Mouse (Mus musculus): ENCODE measurements at regions not wholly inside any gene's neighbourhood (a gene's known extent, or its start where the extent isn't known, plus 50 kb on each side); places are given as distances from the start of the nearest gene placed in this dataset.
"Not testable (repeated sequence)": the region's sequence is repeated elsewhere in the genome, so short reads cannot be mapped to it uniquely, and the experiment has no call there.

DNA sequence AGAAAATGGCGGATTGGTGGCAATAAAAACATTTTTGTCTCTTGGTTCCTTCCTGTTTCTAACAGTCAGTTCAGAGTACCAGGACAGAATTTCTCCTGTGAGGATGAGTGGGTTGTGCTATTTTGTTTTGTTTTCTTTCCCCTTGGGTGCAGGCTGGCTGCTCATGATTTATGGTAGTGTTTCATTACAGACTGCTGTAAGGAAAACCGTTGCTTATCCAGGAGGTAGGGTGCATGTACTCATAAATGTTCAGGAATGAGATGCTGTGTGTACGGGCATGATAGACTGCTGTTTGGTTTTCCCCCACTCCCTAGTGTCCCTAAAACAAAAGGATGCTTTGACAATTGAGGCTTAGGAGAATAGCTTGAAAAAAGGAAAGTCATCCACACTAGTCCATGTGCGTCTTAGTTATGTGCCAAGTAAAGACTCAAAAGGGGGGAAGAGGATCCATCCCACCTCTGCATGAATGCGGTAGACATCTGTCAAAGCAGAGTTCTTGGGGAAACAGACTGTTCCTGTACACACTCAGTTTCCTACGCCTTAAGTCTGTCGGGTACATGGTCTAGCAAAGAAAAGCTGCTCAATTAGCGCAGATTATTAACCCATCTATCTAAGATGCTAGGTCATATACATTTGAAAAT is 158.9 kb upstream of the Arid1b start:
- 71% methylated on average over 8 of the region's 8 CpGs for WGBS
- no peak for DNase-seq (ENCODE audit: low read depth, low spot score)

DNA sequence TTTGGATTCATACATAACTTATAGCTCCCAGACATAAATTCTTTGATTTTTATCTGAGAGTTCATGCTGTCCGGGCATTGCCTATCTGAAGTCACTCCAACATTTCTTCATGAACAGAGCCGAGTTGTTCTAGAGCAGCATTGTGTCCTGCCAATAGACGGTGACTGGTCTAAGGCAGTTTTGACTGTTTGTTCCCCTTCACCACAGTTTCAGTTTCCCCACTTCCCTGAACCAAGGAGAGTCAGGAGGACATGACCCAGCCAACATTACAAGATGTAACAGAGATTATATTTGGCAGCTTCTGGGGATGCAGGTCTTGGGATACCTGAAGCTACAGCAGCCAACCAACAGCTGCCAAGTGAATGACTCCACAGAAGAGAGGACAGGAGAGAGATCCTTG is 154.0 kb upstream of the Arid1b start:
- WGBS = 85% methylated on average over 3 of the region's 3 CpGs
- DNase-seq (ENCODE audit: low read depth, low spot score) = no peak

DNA sequence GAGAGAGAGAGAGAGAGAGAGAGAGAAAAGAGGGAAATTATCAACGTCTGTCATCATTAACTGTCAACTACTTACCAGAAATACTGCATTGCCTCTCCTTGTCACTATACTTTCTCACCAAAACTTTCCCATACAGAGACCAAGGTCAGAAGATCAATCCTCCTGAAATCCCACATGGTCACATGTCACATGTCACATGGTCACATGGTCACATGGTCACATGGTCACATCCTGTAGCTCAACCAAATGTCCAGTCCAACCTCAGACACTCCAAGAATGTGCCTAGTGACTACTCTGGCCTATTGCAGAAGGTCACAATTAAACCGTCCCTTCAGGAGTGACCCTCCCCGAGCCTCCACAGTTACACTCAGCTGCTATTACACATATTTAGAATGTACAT is 135.8 kb upstream of the Arid1b start:
- no peak for DNase-seq (ENCODE audit: low read depth, low spot score)
- WGBS = 89% methylated on average over 3 of the region's 3 CpGs

DNA sequence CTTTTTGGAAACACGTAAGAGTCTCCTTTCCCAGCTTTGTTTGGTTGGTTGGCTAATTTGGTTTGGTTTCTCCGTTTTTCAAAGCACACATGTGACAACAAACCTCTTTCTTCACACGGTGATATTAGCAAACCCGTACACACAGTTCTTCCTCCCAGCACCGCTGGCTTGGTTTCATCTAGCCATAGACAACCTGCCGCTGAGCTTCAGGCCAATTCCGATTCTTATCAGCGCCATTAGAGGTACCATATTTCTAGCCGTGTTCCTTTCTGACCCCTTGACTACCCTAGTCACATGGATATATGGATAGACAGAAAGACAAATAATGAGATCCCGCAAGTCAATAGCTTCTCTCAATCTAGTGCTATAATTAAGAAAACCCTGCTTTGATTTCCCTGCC is 129.2 kb upstream of the Arid1b start:
- no peak for DNase-seq (ENCODE audit: low read depth, low spot score)
- WGBS = 81% methylated on average over 10 of the region's 10 CpGs

DNA sequence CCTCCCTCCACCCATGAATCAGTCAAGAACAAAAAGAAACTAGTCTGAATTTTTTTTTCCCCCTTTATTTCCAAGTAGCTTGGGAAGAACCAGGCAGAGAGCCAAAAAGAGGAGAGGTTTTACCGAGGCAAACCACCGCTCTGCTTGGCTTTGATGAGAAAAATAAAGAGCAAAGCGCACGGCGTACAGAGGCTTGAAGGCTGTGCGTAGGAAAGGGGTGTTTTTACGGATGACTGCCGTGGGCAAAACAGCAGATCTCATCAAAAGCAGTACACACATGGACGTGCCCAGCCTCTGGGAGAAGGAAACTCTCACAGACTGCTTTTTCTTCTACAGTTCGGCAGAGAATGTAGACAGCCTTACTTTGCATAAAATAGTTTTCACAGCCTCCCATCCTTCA is 128.5 kb upstream of the Arid1b start:
- DNase-seq (ENCODE audit: low read depth, low spot score) = no peak
- 43% methylated on average over 10 of the region's 10 CpGs for WGBS

DNA sequence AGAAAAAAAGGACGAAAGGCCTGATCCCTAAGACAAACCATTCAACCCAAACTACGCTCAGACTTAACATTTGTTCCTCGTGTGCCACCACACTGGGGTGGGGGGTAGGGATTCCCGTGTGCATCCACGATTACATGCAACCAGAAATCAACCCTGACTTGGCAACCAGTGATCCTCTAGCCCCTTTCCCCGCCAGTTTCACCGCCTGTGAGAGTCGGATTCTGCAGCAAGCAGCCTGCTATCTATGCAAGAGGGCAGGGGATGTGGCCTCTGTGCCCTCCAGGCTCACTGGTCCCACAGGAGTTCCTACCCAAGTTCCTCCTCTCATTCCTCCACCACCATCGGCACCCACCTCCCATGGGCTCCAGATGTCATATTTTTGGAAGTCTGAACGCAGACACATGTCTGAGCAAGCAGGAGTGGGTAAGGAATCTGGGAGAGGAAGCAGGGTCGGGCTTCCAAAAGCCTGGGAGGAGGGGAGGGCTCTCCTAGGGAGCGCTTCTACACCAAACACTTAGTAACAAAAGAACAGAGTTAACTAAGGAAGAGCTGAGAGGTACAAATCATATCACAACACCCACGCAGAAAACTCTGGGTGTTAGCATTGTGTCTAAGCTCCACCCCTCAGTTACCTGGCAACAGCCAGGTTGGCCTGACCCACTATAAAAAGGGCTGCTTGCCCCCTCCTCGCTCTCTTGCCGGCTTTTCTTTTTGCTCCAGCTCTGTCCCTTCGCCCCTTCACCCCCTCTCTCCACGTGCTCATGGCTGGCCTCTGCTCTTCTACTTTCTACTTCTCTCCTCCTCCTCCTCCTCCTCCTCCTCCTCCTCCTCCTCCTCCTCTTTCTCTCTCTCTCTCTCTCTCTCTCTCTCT is 127.9 kb upstream of the Arid1b start:
- 65% methylated on average over 17 of the region's 17 CpGs for WGBS
- DNase-seq (ENCODE audit: low read depth, low spot score) = no peak

DNA sequence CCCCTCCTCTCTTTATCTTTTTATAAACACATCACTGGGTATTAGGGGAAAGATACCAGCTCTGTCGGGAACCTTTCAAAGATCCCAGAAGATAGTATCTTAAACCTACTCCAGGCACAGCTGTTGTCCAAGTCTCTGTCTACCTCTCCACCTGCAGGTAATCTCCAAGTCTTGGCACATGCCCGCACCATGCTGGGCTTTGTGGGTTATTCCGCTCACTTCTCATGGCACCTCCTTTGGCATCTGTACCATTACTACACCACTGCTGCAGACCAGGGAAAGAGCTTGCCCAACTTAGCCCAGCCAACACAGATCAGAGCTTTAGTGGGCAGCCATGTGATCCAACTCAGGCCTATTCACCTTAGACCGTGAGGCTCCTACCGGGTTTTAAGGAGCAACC is 127.0 kb upstream of the Arid1b start:
- 92% methylated on average over 5 of the region's 5 CpGs for whole genome bisulfite sequencing
- DNase-seq (ENCODE audit: low read depth, low spot score) = no peak

DNA sequence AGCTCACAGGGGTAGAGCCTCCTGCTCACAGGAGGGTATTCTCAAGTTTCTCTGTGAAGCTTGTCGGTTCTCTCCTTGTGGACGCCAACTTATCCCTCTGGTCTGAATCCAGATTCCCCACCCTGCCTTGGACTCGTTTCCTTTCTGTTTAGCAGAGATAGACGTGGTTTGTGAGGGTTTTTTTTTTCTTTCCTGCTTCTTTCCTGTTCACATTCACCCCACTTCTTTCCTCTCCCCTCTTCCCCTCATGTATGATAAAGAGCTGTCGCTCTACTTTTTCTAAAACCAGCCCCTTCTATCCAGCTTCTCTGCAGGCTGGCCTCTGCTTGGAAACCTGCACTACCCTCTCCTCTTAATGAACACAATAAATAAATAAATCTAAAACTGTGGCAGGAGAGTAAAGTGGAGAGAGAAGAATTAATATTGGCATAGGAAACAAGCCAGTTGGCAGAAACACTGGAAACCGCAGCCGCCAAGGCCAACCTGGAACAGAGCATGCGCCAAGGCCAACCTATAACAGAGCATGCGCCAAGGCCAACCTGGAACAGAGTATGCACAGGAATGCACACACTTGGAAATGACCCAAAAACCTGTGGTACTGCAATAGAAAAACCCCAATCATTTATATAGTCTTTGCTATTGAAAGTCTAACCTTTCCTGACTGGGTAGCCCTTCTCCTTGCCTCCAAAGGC is 126.2 kb upstream of the Arid1b start:
- WGBS = 21% methylated on average over 9 of the region's 9 CpGs
- DNase-seq (ENCODE audit: low read depth, low spot score) = peak; percentile 78

DNA sequence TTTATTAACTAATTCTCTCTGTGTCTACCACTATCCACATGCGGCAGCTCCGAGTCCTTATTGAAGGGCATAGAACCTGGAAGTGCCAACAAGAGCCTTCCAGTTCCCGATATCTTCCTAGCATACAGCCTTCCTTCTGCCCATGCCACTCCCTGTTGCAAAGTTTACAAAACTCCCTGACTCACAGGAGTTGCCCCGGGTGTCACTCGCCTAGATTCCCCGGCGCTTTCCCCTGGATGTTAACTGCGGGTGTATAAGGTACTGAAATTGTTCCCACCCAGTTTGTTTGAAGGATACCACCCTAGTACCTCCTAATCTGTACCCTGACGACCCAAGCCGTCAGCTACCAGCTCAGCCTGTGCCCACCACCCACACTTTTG is 125.7 kb upstream of the Arid1b start:
- WGBS = 32% methylated on average over 10 of the region's 10 CpGs
- no peak for DNase-seq (ENCODE audit: low read depth, low spot score)

DNA sequence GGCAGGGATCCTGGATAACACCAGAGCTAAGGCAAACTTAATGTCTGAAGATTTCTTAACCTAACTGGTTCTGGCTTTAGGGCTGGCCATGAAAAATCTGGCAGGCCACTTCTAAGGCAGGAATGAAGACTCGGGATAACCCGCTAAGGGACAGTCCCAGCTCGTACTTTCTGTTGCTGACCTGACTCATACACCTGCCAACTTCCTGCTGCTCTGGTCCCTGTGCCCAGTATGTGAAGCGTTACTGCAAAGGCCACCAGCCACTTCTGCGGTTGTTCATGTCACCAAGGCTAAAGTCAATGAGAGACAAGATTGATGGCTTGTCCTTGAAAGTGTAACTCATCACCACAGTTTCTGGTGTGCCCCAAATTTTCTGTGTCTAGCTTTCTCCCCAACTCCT is 125.3 kb upstream of the Arid1b start:
- WGBS = 34% methylated on average over 5 of the region's 5 CpGs
- DNase-seq (ENCODE audit: low read depth, low spot score) = peak; percentile 47

DNA sequence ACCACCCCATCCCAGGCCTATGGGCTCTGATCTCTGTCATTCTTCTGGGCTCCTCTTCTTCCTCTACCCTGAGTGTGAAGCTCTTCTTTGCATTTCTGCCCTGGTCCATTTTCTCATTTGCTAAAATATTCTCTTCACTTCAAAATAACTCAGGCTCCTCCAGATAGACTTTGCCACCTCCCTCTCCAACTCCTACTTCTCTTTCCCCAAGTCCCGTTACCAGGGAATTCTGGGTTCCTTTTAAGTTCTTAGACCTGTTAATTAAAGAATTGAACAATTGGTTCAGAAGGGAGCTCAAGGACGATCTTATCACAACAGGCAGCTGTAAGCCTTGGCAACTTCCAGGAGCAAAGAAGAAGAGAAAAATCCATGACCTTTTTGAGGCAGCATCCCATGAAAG is 122.9 kb upstream of the Arid1b start:
- DNase-seq (ENCODE audit: low read depth, low spot score) = no peak
- WGBS = 87% methylated on average over 2 of the region's 2 CpGs

DNA sequence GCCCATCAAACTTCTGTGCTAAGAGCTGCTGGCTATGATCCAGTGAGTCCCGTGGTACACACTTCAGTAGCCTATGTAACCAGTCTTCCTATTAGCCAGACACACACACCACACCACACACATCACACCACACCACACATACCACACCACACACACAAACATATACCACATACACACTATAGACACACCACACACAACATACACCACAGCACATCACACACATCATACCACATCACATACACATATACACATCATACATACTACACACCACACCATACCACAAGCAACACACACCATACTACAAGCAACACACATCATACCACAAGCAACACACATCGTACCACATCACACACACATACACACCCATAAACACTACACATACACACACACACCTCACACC is 119.7 kb upstream of the Arid1b start:
- 81% methylated on average over 2 of the region's 2 CpGs for WGBS
- DNase-seq (ENCODE audit: low read depth, low spot score) = no peak

DNA sequence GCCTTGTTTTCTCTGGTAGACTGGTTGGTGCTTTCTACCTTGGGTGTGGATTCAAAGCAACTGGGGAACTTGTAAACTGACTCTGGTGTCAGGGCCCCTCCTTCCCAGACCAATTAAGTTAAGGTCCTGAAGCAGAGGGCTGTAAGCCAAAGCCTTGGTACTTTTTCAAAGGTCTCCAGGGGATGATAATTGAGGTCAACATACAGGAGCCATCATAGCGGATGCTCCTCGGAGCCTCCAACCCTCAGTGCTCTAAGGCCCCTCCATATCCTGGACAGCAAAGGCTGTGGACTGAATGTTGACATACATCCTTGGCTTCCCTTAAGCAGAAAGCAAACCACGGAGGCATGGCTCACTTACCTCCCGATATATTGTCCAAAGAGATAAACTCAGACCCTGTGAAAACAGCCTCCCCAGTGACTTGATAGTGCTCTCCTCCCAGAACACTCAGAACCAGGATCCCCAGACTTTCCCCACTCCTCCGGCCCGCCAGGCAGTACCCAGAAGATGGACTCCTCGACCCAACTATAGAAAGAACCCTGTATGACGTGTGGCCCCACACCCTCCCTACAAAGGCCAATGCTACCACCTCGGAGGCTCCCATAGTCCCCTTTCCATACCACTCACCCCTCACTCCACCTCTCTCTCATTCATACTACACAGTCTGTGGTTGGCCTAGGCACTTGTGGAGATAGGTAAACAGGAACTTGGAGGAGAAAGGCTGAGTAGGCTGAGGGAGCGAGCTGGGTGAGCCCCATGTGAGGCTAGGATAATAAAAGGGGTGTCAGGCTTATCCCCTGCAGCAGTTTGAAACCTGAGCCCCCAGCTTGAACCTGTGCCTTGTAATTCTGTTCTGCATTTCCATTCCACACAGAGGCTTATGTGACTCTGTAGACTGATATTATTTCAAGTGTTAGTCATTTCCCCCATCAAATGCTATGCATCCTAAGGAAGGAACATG is 118.8 kb upstream of the Arid1b start:
- DNase-seq (ENCODE audit: low read depth, low spot score) = no peak
- WGBS = 79% methylated on average over 10 of the region's 10 CpGs

DNA sequence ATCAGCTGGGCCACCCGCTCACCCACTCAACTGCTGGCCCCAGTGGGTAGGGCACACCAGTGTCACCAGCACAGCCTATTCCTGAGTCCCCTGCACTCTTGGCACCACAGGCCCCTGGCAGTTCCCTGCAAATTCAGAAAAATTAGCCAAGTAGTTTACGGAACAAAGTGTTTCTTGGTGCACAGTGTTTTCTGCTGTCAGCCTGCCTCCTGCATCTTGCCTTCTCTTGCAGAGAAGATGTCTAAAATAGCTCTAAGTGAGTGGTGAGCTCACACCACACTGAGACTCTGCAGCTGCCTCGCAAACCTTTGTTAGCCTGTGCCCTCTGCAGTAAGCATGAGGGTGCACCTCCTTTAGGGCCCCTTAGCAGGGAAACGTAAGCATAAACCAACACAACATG is 117.7 kb upstream of the Arid1b start:
- WGBS = 89% methylated on average over 4 of the region's 4 CpGs

DNA sequence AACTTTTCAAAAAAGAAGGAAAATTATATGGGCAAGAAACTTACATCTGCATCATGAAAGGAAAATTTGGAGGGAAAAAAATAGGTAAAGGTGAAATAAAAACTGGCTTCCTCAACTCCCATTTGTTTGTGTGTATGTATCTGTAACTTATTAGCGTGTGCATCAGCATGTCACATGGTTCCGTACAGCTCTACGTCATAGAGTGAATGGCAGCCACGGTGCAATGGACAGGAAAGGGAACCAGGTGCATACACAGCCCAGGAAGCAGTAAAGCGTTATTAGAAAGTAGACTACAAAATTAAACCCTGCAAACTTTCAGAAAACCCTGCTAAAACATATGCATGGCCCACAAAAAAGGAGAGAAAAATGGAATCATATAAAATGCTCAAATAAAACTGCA is 112.7 kb upstream of the Arid1b start:
- no peak for DNase-seq (ENCODE audit: low read depth, low spot score)
- WGBS = 80% methylated on average over 5 of the region's 5 CpGs

More for the DNA sequence above, 117.7 kb upstream of the Arid1b start:
- DNase-seq (ENCODE audit: low read depth, low spot score) = no peak

DNA sequence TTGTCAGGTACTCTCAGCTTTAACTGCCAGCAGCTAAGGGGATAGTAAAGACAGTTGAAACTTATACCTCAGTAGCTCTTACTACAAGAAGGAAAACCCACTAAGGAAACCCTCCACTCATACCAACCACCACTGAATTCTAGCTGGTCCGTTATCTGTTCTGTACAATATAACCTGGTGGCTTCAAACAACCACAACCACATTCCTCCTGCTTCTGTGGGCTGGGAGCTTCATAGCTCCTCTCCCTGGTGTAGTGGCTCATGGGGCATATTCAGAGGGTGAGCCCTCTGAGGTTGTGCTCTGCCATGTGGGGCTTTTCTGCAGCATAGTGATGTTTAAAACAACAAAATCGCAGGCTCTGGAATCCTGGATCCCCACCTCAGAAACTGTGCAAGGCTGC is 110.0 kb upstream of the Arid1b start:
- DNase-seq (ENCODE audit: low read depth, low spot score) = no peak
- WGBS = 85% methylated on average over 2 of the region's 2 CpGs

DNA sequence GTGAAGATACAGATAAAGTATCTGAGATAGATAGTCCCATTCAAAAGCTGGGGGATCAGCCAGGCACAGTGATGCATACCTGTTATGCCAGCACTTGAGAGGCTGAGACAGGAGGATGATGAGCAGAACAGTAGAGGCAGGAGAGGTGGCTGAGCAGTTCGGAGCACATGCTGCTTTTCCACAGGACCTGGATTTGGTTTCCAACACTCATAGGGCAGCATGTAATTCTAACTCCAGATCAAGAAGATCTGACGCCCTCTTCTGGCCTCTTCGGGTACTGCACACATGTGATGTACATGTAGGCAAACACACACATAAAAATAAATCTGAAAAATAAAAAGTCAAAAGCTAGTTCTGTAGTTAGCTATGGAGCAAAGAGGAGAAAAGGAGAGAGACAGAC is 109.4 kb upstream of the Arid1b start:
- 82% methylated on average over 3 of the region's 3 CpGs for WGBS
- DNase-seq (ENCODE audit: low read depth, low spot score) = no peak

DNA sequence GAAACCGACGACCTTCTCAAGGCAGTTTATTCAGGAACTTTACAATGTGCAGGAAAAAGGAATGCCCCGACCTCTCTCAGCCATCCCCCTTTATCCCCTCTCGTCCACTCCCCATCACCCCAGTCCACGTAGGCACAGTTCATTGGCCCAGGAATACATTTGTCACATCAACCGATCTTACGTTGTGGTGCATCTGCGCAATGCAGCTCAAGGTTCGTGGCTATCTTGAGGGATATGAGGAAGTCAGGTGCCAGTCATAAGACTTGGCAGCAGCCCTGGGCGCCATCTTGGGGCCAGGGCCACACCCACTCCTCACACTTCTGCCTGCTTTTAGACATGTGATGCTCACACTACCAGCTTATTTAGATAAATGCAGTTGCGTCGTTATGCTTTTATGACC is 106.8 kb upstream of the Arid1b start:
- DNase-seq (ENCODE audit: low read depth, low spot score) = not testable (repeated sequence)
- 75% methylated on average over 12 of the region's 12 CpGs for WGBS

DNA sequence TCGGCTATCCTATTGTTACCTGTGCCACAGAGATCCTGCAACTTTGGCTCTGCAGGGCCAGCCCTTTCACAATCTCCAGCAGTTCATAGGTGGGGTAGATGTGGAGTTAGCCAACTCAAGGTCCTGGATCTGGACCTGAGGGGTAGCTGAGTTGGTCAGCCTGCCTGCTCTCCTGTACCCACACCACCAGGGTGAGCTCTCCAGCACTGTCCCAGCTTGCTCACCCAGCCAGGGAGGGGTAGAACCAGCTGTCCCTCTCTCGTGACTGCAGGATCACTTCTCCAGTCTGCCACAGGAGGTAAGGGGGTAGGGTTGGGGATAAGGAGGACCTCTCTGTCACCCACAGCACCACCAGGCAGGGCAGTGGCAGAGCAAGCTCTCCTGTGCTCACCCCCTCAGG is 104.6 kb upstream of the Arid1b start:
- DNase-seq (ENCODE audit: low read depth, low spot score) = no peak
- WGBS = 61% methylated on average over 2 of the region's 2 CpGs

DNA sequence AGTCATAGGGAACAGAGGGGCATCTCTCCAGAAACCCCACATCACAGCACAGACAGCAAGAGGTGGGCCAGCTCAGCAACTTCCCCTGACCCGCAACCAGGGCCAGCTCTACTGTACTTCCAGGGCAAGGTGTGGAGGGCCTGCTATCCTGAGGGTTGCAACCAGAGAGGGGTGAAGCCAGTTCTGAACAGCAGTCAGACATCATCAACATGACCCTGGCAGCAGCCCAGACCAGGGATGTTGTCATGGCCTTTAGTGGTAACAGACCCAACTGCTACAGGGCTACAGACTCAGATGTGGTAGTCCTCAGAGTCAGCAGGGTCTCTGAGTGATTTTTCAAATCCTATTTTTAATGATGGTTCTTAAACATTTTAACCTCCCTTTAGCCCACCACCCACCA is 104.0 kb upstream of the Arid1b start:
- DNase-seq (ENCODE audit: low read depth, low spot score) = no peak
- WGBS = 100% methylated on average over 1 of the region's 1 CpGs

All from large intestine, adult 2 months (tissue).